ENCODE assay signal across 8 mouse cellular contexts in genomic region chr13:94057036-94057562, GRCm38 (mm10). TPM values are rescaled to one million over a fixed set of nuclear protein-coding genes. Genes with fewer than 3 reads are reported as not detected.
DNase-seq lines count a peak whose midpoint lies in the region; ATAC-seq and TF ChIP-seq lines count a peak whose summit lies in the region.

No protein-coding gene starts in this region.

- peak overlapping the region; percentile 97 for H3K4me2 ChIP-seq in neural tube, embryonic 11.5 days (ENCODE audit: low read depth)
- H3K4me2 ChIP-seq in limb, embryonic 14.5 days (replicated peaks; ENCODE audit: low read depth, low read length, severe bottlenecking): peak overlapping the region; percentile 82
- H3K4me2 ChIP-seq in stomach, embryonic 16.5 days (ENCODE audit: low read depth, low read length): peak overlapping the region; percentile 97

- peak; percentile 39 for ATAC-seq in neural tube, embryonic 11.5 days (ENCODE audit: insufficient read depth, low FRiP score, low TSS enrichment)
- peak; percentile 20; the same call in 1 of the 2 replicates for ATAC-seq in limb, embryonic 14.5 days (ENCODE audit: low FRiP score, low read depth)
- ATAC-seq in stomach, embryonic 16.5 days (ENCODE audit: insufficient read depth, low FRiP score): no peak
- ATAC-seq in inflammation-experienced regulatory T-cells, adult 6 months: no peak

- 0 out of 2 replicates have a peak overlapping the region, but pooled peaks have one; percentile 73 for H3K27ac ChIP-seq in neural tube, embryonic 11.5 days (ENCODE audit: low read depth, low read length)
- H3K27ac ChIP-seq in limb, embryonic 14.5 days (replicated peaks; ENCODE audit: low read depth, low read length): peak overlapping the region; percentile 88
- H3K27ac ChIP-seq in stomach, embryonic 16.5 days (ENCODE audit: low read length): peak overlapping the region; percentile 67

- H3K4me3 ChIP-seq in neural tube, embryonic 11.5 days (ENCODE audit: low read depth, low read length): peak overlapping the region; percentile 77
- peak overlapping the region; percentile 92 for H3K4me3 ChIP-seq in limb, embryonic 14.5 days (replicated peaks; ENCODE audit: low read length)
- peak overlapping the region; percentile 82 for H3K4me3 ChIP-seq in stomach, embryonic 16.5 days (replicated peaks; ENCODE audit: low read length)

- H3K36me3 ChIP-seq in neural tube, embryonic 11.5 days (ENCODE audit: control insufficient read depth, insufficient read depth, low read length): no peaks in the 10 kb centered on the region
- H3K36me3 ChIP-seq in limb, embryonic 14.5 days (ENCODE audit: control insufficient read depth, insufficient read depth, low read length): no peaks in the 10 kb centered on the region
- H3K36me3 ChIP-seq in stomach, embryonic 16.5 days (ENCODE audit: control insufficient read depth, insufficient read depth, low read length): no peaks in the 10 kb centered on the region

- peak overlapping the region; percentile 82 for H3K9ac ChIP-seq in neural tube, embryonic 11.5 days (ENCODE audit: low read length)
- H3K9ac ChIP-seq in limb, embryonic 14.5 days (ENCODE audit: low read depth, low read length, severe bottlenecking): peak overlapping the region; percentile 91
- H3K9ac ChIP-seq in stomach, embryonic 16.5 days (ENCODE audit: low read length): peak overlapping the region; percentile 92

- 0 out of 2 replicates have a peak, but pooled peaks cover 2% of the 10 kb centered on the region for H3K4me1 ChIP-seq in neural tube, embryonic 11.5 days (ENCODE audit: control insufficient read depth, insufficient read depth, low read length)
- H3K4me1 ChIP-seq in limb, embryonic 14.5 days (ENCODE audit: control insufficient read depth, insufficient read depth, low read length): peaks cover 9% of the 10 kb centered on the region
- H3K4me1 ChIP-seq in stomach, embryonic 16.5 days (ENCODE audit: control insufficient read depth, insufficient read depth, low read length): peaks cover 10% of the 10 kb centered on the region; the same call in 1 of the 2 replicates

- H3K9me3 ChIP-seq in neural tube, embryonic 11.5 days (ENCODE audit: control insufficient read depth, low read length): no peaks in the 10 kb centered on the region
- no peaks in the 10 kb centered on the region for H3K9me3 ChIP-seq in limb, embryonic 14.5 days (ENCODE audit: control insufficient read depth, low read length)
- H3K9me3 ChIP-seq in stomach, embryonic 16.5 days (replicated peaks; ENCODE audit: control insufficient read depth, low read length): no peaks in the 10 kb centered on the region

- peak; percentile 65 for DNase-seq in embryo, embryonic 10 days (ENCODE audit: low spot score)
- DNase-seq in embryo, embryonic 11 days: no peak
- DNase-seq in neural tube, embryonic 11.5 days (ENCODE audit: low spot score): no peak
- no peak for DNase-seq in neural tube, embryonic 10.5 days (ENCODE audit: extremely low spot score, low spot score)
- DNase-seq in limb, embryonic 14.5 days (ENCODE audit: low spot score): no peak
- DNase-seq in layer of hippocampus, adult 9-11 months: no peak

- WGBS in neural tube, embryonic 11.5 days: 0% methylated on average over 17 of the region's 17 CpGs
- 2% methylated on average over 17 of the region's 17 CpGs for WGBS in limb, embryonic 14.5 days
- WGBS in stomach, embryonic 16.5 days: 5% methylated on average over 17 of the region's 17 CpGs

- peaks cover 9% of the 10 kb centered on the region for H3K27me3 ChIP-seq in neural tube, embryonic 11.5 days (ENCODE audit: control insufficient read depth, insufficient read depth, low read length)
- H3K27me3 ChIP-seq in limb, embryonic 14.5 days (ENCODE audit: control insufficient read depth, insufficient read depth, low read length): no peaks in the 10 kb centered on the region; the same call in 1 of the 2 replicates
- H3K27me3 ChIP-seq in stomach, embryonic 16.5 days (ENCODE audit: control insufficient read depth, insufficient read depth, low read length): no peaks in the 10 kb centered on the region; the same call in 1 of the 2 replicates

- 0 out of 2 replicates have a peak, but pooled peaks have one; percentile 47 for TF ChIP-seq POLR2A in limb, embryonic 14.5 days (IDR thresholded peaks at IDR 0.05; ENCODE audit: borderline replicate concordance, extremely low read depth, insufficient read depth, insufficient read length)

RNA-seq across cellular contexts. Expression of gene Lhfpl2, which starts 0.5 kb away (rescaled TPM):
- 25.2 and 27.8 TPM in 2 replicates for polyA plus RNA-seq in neural tube, embryonic 11.5 days (2014; fragmentation: Nextera tagmentation; extraction: Ambion mirVana)
- 60.5 and 82.1 TPM in 2 replicates for polyA plus RNA-seq in limb, embryonic 14.5 days (2012; rRNA removed)
- 69.4 and 71.9 TPM in 2 replicates for polyA plus RNA-seq in limb, embryonic 14.5 days (2014; fragmentation: Nextera tagmentation; extraction: Ambion mirVana)
- 20.3 and 20.6 TPM in 2 replicates for polyA plus RNA-seq in stomach, embryonic 16.5 days (2015; fragmentation: Nextera tagmentation; extraction: Ambion mirVana)
- polyA plus RNA-seq in inflammation-experienced regulatory T-cells, adult 6 months (2017; shearing (Covaris generic)): not detected

Comparison
In these comparisons a context has a peak if more than half of its experiments do, and no peak if none do; other contexts are left out.
1. ATAC-seq: peak in neural tube, embryonic 11.5 days (single experiment) and limb, embryonic 14.5 days (single experiment); none in stomach, embryonic 16.5 days (single experiment) and inflammation-experienced regulatory T-cells, adult 6 months (single experiment).
2. RNA of gene Lhfpl2, which starts 0.5 kb away (polyA plus RNA-seq): 60.5 to 82.1 TPM in limb, embryonic 14.5 days, 25.2 to 27.8 TPM in neural tube, embryonic 11.5 days and 20.3 to 20.6 TPM in stomach, embryonic 16.5 days; not detected in inflammation-experienced regulatory T-cells, adult 6 months; every median in the first group is over 10 times any median in the second.
3. Peak in every context shown above with its lines, with median percentiles within 50 percentile points of each other: H3K27ac ChIP-seq, H3K4me2 ChIP-seq, H3K4me3 ChIP-seq and H3K9ac ChIP-seq.